Mouse (Mus musculus) CD4-positive, CD25-positive, alpha-beta regulatory T cell, adult 9 weeks (primary cell): ENCODE results near the gene Fpr-rs4. TPM values are rescaled to one million over a fixed set of nuclear protein-coding genes. Genes with fewer than 3 reads are reported as not detected.

Source experiments
- polyA plus RNA-seq: library from polyadenylated mRNA; unstranded; fragments of 100-300 nt; shearing (Covaris generic); gene quantifications from one replicate; pipeline ENCODE4 v1.2.1, GENCODE M21; 2017

Fpr-rs4 gene
- not detected for polyA plus RNA-seq

DNA sequence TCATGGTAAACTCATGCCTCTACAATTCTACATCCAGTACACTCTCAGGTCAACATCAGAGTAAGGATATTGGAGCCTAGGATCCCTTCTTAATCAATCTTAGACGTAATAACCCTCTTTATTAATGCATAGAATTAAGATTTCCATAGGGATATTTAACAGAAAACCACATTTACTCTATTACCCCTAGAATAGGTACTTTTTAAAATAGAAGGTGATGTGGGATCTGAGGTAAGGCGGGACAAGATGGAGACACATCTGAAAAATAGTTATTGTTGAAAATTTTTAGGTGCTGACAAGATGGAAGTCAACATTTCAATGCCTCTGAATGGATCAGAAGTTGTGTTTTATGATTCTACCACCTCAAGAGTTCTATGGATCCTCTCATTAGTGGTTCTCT, at the start of gene Fpr-rs4:
Gene Fpr-rs4 (plus strand): TSS at position 301 of the 400 bp plus-strand sequence.

GRCm38 (mm10) chr17:18049124-18049523, 27.6 kb downstream of the Fpr-rs4 start, which contains the start of gene Vmn2r124:
TSS of gene Vmn2r124 (plus strand) at chr17:18049424.

Other genes with a start within 250 kb of the Fpr-rs4 start
- gene Spaca6, start 194.6 kb upstream of the Fpr-rs4 start, polyA plus RNA-seq: 3.6 TPM
- not detected for gene Has1, start 166.5 kb upstream of the Fpr-rs4 start, polyA plus RNA-seq
- 0.48 TPM for gene Fpr1, start 137.8 kb upstream of the Fpr-rs4 start, polyA plus RNA-seq
- not detected for gene Fpr2, start 133.9 kb upstream of the Fpr-rs4 start, polyA plus RNA-seq
- gene Fpr3, start 133.9 kb upstream of the Fpr-rs4 start, polyA plus RNA-seq: not detected
- not detected for gene Vmn2r124, start 27.7 kb downstream of the Fpr-rs4 start, polyA plus RNA-seq
- gene Vmn2r91, start 63.3 kb downstream of the Fpr-rs4 start, polyA plus RNA-seq: not detected
- gene Vmn2r92, start 130.2 kb downstream of the Fpr-rs4 start, polyA plus RNA-seq: 0.04 TPM